Mouse (Mus musculus) heart, postnatal 25 days (tissue): ENCODE measurements around the gene Nectin2. TPM values are rescaled to one million over a fixed set of nuclear protein-coding genes. Genes with fewer than 3 reads are reported as not detected.
"Not testable (repeated sequence)": the region's sequence is repeated elsewhere in the genome, so short reads cannot be mapped to it uniquely, and the experiment has no call there.

Source experiments
- DNase-seq: peaks from one replicate; pipeline ENCODE4 v3.0.0; 2022; ENCODE audit warnings: low spot score
- intact Hi-C: fragments of 180-260 bp; cut with DNase I; formaldehyde crosslinking; loops from one replicate; pipeline ENCODE4 v1.15.1; 2025
- total RNA-seq, 2 experiments: library from RNA; stranded (reverse); gene quantifications; 2 replicates each; pipeline ENCODE4 v1.2.3; 2021

Nectin2 gene
- 10 to 100 TPM; 31.1 to 31.9 TPM for total RNA-seq

- intact Hi-C loops, result loop anchor here (1.0 to 5.0 kb wide), 2 partner anchors 40 to 117 kb away; no protein-coding TSS in a partner anchor
- DNase-seq, result peak; percentile 83
These were observed at the start of gene Nectin2 for GRCm38 (mm10) chr7:19750217-19751069. TSS of gene Nectin2 (minus strand) at chr7:19750483.

- DNase-seq, result peak; percentile 50
- intact Hi-C loops, result no loop called here
These were observed 46.7 kb upstream of the Nectin2 start, which contains the start of gene Cblc for GRCm38 (mm10) chr7:19796697-19797588. TSS of gene Cblc (minus strand) at chr7:19796809.

GRCm38 (mm10) chr7:19796254-19796653 lies 46.0 kb upstream of the Nectin2 start:
- intact Hi-C loops, result no loop called here
- DNase-seq, result no peak

DNA sequence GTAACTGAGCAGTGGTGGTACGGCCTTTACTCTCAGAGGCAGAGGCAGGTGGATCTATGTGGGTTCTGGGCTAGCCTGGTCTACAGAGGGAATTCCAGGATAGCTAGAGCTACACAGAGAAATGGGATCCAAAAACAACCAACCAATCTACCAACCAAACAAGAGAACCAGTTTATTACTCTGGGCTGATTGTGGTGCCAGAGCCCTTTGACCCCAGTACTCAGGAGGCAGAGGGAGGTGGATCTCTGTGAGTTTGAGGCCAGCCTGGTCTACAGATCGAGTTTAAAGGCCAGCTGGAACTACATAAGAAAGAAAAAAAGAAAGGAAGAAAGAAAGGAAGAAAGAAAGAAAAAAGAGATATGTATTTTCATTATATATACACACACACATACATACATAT lies 45.0 kb upstream of the Nectin2 start:
- DNase-seq, result no peak
- intact Hi-C loops, result no loop called here

GRCm38 (mm10) chr7:19792701-19793630 lies 42.7 kb upstream of the Nectin2 start:
- intact Hi-C loops, result loop anchor here (2.0 kb wide), 1 partner anchor 126 kb away; no protein-coding TSS in a partner anchor
- no peak for DNase-seq

DNA sequence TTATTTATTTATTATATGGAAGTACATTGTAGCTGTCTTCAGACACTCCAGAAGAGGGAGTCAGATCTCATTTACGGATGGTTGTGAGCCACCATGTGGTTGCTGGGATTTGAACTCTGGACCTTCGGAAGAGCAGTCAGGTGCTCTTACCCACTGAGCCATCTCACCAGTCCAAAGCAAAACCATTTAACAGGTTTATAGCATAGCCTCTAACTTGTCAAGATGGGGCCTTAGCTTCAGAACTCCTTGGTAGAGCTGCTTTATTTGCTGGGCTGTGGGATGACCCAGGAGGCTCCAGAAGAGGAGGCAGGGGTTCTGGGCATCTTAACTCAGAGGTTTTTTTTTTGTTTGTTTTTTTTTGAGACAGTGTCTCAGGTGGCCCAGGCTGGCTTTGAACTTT lies 41.2 kb upstream of the Nectin2 start:
- DNase-seq, intact Hi-C loops: not testable (repeated sequence)

- DNase-seq, result peak; percentile 70
- intact Hi-C loops, result loop anchor here (1.0 kb wide), 1 partner anchor 40 kb away; the partner anchor contains the start of gene Nectin2
These were observed 39.6 kb upstream of the Nectin2 start for GRCm38 (mm10) chr7:19789904-19790347.

GRCm38 (mm10) chr7:19785874-19786458 lies 35.7 kb upstream of the Nectin2 start:
- intact Hi-C loops, result no loop called here
- DNase-seq, result no peak

DNA sequence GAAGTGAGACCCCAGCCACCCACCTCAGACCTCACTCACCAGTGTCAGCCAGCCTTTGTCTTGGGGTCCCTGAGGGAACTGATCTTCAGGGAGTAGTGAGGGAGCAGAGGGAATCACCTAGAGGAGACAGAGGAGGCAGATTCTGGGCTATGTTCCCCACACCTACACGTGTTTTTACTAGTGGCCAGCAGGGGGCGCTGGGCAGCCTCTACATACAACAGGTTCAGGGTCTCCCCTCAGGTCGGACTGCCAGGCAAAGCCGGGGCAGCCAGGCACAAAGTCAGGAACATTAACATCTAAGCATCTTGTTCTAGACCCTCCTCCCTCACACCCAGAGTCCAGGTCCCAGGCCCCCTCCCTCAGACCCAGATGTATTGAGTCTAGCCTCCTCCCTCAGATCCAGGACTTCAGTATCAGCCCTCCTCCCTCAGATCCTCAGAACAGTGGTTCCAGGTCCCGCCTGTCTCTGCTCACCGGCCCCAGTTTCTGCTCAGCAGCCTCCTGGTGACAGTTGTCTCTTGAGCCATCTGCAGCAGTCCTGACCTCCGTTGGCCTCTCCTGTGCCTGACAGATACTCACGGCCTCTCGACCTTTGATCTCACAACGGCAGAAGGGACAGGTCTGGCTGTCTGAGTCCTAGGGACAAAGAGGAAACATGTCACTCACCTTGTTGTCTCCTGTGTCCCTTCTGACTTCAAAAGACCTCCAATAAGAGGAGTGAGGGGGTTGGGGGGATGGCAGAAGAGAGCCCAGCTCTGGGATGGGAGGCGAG lies 34.7 kb upstream of the Nectin2 start:
- no peak for DNase-seq
- intact Hi-C loops, result no loop called here

- intact Hi-C loops, result no loop called here
- peak; percentile 63 for DNase-seq
These were observed 33.3 kb upstream of the Nectin2 start for GRCm38 (mm10) chr7:19783630-19784029.

- DNase-seq, result no peak
- intact Hi-C loops, result no loop called here
These were observed 32.4 kb upstream of the Nectin2 start for GRCm38 (mm10) chr7:19782645-19783044.

DNA sequence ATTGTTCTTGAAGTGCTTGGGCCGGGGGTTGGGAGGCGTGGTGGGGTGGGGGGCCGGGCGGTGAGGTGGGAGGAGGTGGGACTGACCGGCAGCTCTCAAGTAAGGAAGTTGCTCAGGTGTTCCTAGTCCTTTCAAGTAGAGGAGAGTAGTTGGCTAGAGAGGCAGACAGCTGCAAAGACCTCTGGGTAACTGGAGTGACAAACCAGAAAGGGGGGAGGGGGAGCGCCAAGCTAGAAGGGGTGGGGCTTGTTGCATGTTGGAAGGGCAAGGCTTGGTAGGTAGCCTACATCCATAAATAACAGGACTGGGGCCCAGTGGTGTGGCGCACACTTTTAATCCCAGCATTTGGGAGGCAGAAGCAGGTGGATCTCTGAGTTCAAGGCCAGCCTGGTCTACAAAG lies 31.5 kb upstream of the Nectin2 start:
- DNase-seq, result no peak
- intact Hi-C loops, result no loop called here

DNA sequence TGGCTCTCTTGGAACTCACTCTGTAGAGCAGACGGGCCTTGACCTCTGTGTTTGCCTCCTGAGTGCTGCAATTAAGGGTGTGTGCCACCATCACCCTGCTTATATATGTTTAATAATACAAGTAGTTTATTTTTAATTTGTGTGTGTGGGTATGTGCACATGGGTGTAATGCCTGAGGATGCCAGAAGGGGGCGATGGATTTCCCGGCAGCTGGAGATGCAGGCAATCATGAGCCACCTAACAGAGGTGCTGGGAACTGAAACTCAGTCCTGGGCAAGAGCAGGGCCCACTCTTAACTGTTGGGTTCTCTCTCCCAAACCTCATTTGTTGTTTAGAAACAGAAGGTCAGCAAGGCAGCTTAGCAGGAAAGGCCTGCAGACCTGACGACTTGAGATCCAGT lies 29.6 kb upstream of the Nectin2 start:
- DNase-seq, result no peak
- intact Hi-C loops, result no loop called here

GRCm38 (mm10) chr7:19778645-19779044 lies 28.4 kb upstream of the Nectin2 start:
- intact Hi-C loops, result no loop called here
- DNase-seq, result no peak

DNA sequence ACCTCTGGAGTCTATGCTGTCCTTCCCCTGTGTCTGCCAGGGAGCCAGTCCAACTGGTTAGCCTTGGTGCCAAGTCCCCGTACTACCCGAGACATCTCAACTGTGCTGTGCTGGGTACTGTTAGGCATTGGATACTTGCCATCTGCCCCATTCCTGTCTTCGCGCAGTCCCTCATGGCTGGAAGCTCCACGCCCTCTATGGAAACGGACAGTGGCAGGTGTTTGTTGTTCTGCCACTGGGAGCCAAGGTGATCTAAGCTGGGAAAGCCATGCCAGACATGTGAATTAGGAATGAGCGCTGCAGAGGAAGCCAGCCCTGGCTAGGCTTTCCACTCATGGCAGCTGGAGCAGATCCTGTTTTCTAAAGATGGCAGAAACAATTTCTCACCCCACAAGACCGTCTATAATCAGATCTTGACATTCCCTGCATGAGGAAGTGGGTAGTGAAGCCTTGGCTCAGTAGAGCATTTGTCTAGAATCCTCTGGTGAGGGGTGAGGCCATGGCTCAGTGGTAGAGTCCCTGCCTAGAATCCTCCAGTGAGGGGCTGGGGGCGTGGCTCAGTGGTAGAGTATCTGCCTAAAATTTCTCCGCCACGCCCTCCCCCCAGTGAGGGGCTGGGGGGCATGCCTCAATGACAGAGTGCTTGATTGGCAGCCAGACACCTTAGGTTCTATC lies 26.9 kb upstream of the Nectin2 start:
- DNase-seq, result no peak
- intact Hi-C loops, result no loop called here

- intact Hi-C loops, result loop anchor here (2.0 kb wide), 1 partner anchor 17 kb away; no protein-coding TSS in a partner anchor
- no peak for DNase-seq
These were observed 21.4 kb upstream of the Nectin2 start for GRCm38 (mm10) chr7:19771682-19772081.

GRCm38 (mm10) chr7:19770984-19771391 lies 20.7 kb upstream of the Nectin2 start, which contains the start of gene Bcam:
TSS of gene Bcam (minus strand) at chr7:19771016.
- intact Hi-C loops, result loop anchor here (2.0 kb wide), 1 partner anchor 16 kb away; no protein-coding TSS in a partner anchor
- DNase-seq, result no peak
